Mouse (Mus musculus): ENCODE measurements around the gene Gfod1.

The Gfod1 gene

GRCm38 (mm10) chr13:43167721-43168120 lies 136.3 kb downstream of the Gfod1 start:
- DNase-seq (ENCODE audit: low read depth, low spot score) = no peak

DNA sequence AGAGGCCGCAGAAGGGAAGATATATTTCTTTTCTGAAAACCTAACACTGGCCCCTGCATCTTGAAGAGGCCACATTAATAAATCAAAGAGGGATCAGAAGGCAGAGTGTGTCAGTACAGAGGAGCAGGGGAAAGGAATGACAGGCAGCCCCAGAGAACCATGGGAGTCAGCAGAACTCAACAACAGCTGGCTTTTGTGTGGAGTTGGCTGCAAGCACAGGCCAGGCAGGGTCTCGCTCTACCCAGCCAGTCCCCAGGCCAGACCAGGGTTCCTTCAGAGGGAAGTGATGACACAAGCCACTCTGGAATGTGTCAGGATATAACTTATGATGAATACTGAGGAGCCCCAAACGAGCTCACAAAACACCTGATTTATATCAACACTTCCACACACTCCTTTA lies 144.5 kb downstream of the Gfod1 start:
- no peak for DNase-seq (ENCODE audit: low read depth, low spot score)

GRCm38 (mm10) chr13:43158281-43158680 lies 145.7 kb downstream of the Gfod1 start:
- no peak for DNase-seq (ENCODE audit: low read depth, low spot score)

DNA sequence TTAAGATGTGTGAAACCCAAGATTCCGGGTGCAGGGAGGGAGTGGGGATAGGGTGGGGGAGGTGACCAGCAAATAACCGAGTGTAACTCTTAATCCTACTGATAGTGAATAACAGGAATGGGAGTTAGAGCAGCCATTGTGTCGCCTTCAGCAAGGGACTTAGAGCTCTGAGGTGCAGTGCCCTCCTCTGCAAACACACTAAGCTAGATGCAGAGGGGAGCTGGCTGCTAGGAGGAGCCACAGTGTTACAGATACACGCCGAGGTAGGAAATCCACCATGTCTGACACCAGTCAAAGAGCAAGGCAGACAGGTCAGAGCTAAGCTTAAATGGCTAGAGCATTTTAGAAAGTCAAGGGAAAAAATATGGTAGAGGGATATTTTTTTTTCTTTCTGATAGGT lies 146.6 kb downstream of the Gfod1 start:
- no peak for DNase-seq (ENCODE audit: low read depth, low spot score)

GRCm38 (mm10) chr13:43152005-43152520 lies 151.9 kb downstream of the Gfod1 start:
- DNase-seq (ENCODE audit: low read depth, low spot score) = no peak

DNA sequence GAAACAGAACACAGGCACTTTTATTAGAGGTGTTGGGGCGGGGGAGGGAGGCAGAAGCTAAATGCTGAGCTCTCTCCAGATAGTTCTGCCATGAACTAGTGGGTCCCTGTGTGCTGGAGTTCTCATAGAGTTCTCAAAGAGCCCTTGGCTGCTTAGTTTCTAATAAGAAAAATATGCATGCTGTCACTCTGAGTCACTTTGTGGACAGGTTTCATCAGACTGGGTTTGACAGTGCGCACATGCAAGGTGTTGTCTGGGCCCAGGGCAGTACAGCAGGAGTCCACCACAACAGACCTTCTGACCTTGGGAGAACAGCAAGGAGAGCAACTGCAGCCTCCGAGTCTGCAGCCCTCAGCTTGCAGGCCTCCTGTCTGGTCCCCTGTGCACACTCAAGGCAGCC lies 154.3 kb downstream of the Gfod1 start:
- no peak for DNase-seq (ENCODE audit: low read depth, low spot score)

DNA sequence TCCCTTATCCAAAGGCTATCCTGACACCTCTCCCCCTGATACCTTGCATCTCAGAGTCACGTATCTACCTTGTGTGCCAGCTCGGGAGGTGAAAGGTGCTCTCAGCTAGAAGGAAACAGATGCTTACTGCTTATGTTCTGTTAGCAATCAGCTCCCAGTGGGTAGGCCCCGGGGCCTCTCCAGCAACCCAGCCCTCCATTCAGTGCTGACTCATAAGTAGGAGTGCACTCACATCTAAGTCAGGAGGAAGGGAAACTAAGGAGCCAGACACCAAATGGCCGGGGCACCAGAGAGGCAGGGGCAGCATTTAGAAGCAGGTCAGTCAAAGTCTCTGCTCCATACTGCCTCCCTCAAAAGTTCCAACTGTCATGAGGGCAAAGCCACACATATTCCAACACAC lies 155.3 kb downstream of the Gfod1 start:
- DNase-seq (ENCODE audit: low read depth, low spot score) = peak; percentile 42

DNA sequence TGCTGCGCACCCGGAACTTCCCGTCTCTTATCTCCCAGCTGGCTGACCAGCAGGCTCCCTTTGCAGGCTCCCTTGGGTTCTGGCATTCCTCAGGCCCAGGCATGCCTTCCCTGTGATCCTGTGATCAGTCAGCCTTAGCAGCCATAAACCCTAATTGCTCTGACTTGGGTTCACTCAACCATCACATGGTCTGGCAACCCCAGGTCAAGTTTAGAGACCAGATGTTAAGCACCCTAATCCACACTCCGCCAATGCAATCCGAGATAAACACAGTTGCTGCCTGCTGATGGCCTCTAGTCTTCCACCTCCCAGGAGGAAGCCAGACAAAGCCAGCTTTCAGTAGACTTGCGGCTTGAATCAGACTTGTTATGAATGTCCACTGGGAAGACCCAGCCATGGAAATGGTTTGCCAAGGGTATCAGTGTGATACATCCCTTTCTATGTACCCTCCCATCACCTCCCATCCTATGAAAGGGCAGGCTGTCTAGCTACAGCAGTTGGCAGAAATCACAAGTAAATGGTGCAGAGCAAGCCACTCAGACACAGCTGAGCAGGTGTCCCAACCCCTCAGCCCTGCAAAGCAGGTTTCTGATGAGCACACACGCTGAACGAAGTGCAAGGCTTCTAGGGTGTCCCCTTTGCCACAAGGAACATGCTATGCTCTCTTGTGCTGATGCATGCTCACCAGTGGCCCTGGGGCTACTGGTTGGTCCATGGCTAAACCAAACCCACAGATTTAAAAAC lies 157.3 kb downstream of the Gfod1 start:
- no peak for DNase-seq (ENCODE audit: low read depth, low spot score)

Data from A20 (cell line).